Mouse (Mus musculus) megakaryocyte, embryonic 14.5 days (primary cell): ENCODE measurements at regions not wholly inside any gene's neighbourhood (a gene's known extent, or its start where the extent isn't known, plus 50 kb on each side); places are given as distances from the start of the nearest gene placed in this dataset.
A peak's percentile ranks its signal among the peaks of the same experiment; 100 is the strongest.

Experiments used
- H3K27me3 ChIP-seq: replicated peaks from 2 replicates; pipeline ENCODE3; 2012; ENCODE audit warnings: inconsistent platforms
- H3K36me3 ChIP-seq: replicated peaks from 2 replicates; pipeline ENCODE3; 2012; ENCODE audit warnings: low read length, inconsistent platforms, mixed read lengths
- H3K4me1 ChIP-seq: 2 replicates; pipeline ENCODE4 v1.6.1; 2012; ENCODE audit warnings: inconsistent platforms
- H3K4me3 ChIP-seq: replicated peaks from 2 replicates; pipeline ENCODE3; 2012; ENCODE audit warnings: moderate library complexity, mild to moderate bottlenecking, inconsistent platforms
- H3K9me3 ChIP-seq: 2 replicates; pipeline ENCODE4 v1.6.1; 2012; ENCODE audit warnings: inconsistent platforms
- FLI1 ChIP-seq: IDR thresholded peaks from 2 replicates; pipeline ENCODE4 v1.6.1; 2012; ENCODE audit warnings: low read length, inconsistent platforms, mixed read lengths
- GATA1 ChIP-seq: IDR thresholded peaks from 3 replicates; pipeline ENCODE4 v1.6.1; 2012; ENCODE audit warnings: mixed read lengths, low read length, inconsistent platforms, borderline replicate concordance

- H3K36me3 ChIP-seq = no peaks in the 10 kb centered on the region
- TF ChIP-seq FLI1 (no peak), GATA1 (no peak)
- no peaks in the 10 kb centered on the region for H3K27me3 ChIP-seq
- H3K9me3 ChIP-seq = peaks cover 55% of the 10 kb centered on the region
- H3K4me3 ChIP-seq = peak overlapping the region; percentile 16
- no peaks in the 10 kb centered on the region for H3K4me1 ChIP-seq
These were observed 97.7 kb upstream of the Kazn start for GRCm38 (mm10) chr4:142336943-142337342.

GRCm38 (mm10) chr4:142334084-142334483 is 94.9 kb upstream of the Kazn start:
- H3K36me3 ChIP-seq = no peaks in the 10 kb centered on the region
- TF ChIP-seq GATA1 = no peak
- no peak for TF ChIP-seq FLI1
- H3K4me1 ChIP-seq = no peaks in the 10 kb centered on the region
- H3K4me3 ChIP-seq = no peak overlapping the region
- peaks cover 76% of the 10 kb centered on the region for H3K9me3 ChIP-seq
- no peaks in the 10 kb centered on the region for H3K27me3 ChIP-seq

- TF ChIP-seq FLI1 (no peak), GATA1 (no peak)
- Histone ChIP-seq H3K4me3 (no peak overlapping the region), H3K36me3 (no peaks in the 10 kb centered on the region), H3K27me3 (no peaks in the 10 kb centered on the region), H3K9me3 (peaks cover 59% of the 10 kb centered on the region), H3K4me1 (no peaks in the 10 kb centered on the region)
These were observed 91.4 kb upstream of the Kazn start for GRCm38 (mm10) chr4:142330599-142330998.

- no peak for TF ChIP-seq FLI1
- TF ChIP-seq GATA1 = no peak
- Histone ChIP-seq H3K4me3 (no peak overlapping the region), H3K36me3 (no peaks in the 10 kb centered on the region), H3K4me1 (no peaks in the 10 kb centered on the region), H3K27me3 (no peaks in the 10 kb centered on the region), H3K9me3 (peaks cover 52% of the 10 kb centered on the region)
These were observed 90.4 kb upstream of the Kazn start for GRCm38 (mm10) chr4:142329600-142329999.

GRCm38 (mm10) chr4:142326511-142326910 is 87.3 kb upstream of the Kazn start:
- no peaks in the 10 kb centered on the region for H3K4me1 ChIP-seq
- no peaks in the 10 kb centered on the region for H3K27me3 ChIP-seq
- peaks cover 53% of the 10 kb centered on the region for H3K9me3 ChIP-seq
- TF ChIP-seq FLI1 (no peak), GATA1 (no peak)
- no peaks in the 10 kb centered on the region for H3K36me3 ChIP-seq
- no peak overlapping the region for H3K4me3 ChIP-seq

- H3K4me3 ChIP-seq = no peak overlapping the region
- TF ChIP-seq GATA1 (no peak), FLI1 (no peak)
- H3K4me1 ChIP-seq = no peaks in the 10 kb centered on the region
- H3K36me3 ChIP-seq = no peaks in the 10 kb centered on the region
- H3K27me3 ChIP-seq = no peaks in the 10 kb centered on the region
- peaks cover 30% of the 10 kb centered on the region for H3K9me3 ChIP-seq
These were observed 82.1 kb upstream of the Kazn start for GRCm38 (mm10) chr4:142321209-142321863.

GRCm38 (mm10) chr4:142310282-142310681 is 71.1 kb upstream of the Kazn start:
- no peaks in the 10 kb centered on the region; the same call in 1 of the 2 replicates for H3K4me1 ChIP-seq
- H3K27me3 ChIP-seq = no peaks in the 10 kb centered on the region
- no peaks in the 10 kb centered on the region for H3K36me3 ChIP-seq
- TF ChIP-seq FLI1 = no peak
- TF ChIP-seq GATA1 = no peak
- H3K9me3 ChIP-seq = peaks cover 11% of the 10 kb centered on the region
- no peak overlapping the region for H3K4me3 ChIP-seq

- TF ChIP-seq FLI1 (no peak), GATA1 (no peak)
- H3K4me1 ChIP-seq = no peaks in the 10 kb centered on the region; the same call in 1 of the 2 replicates
- H3K36me3 ChIP-seq = no peaks in the 10 kb centered on the region
- H3K4me3 ChIP-seq = no peak overlapping the region
- peaks cover 2% of the 10 kb centered on the region for H3K27me3 ChIP-seq
- peaks cover 11% of the 10 kb centered on the region for H3K9me3 ChIP-seq
These were observed 69.1 kb upstream of the Kazn start for GRCm38 (mm10) chr4:142308271-142308670.

- Histone ChIP-seq H3K4me3 (peak overlapping the region; percentile 1), H3K9me3 (peaks cover 11% of the 10 kb centered on the region), H3K4me1 (no peaks in the 10 kb centered on the region; the same call in 1 of the 2 replicates), H3K36me3 (no peaks in the 10 kb centered on the region), H3K27me3 (peaks cover 2% of the 10 kb centered on the region)
- no peak for TF ChIP-seq FLI1
- no peak for TF ChIP-seq GATA1
These were observed 68.1 kb upstream of the Kazn start for GRCm38 (mm10) chr4:142307321-142307720.

- Histone ChIP-seq H3K36me3 (no peaks in the 10 kb centered on the region), H3K4me3 (no peak overlapping the region), H3K27me3 (peaks cover 2% of the 10 kb centered on the region), H3K4me1 (peaks cover 3% of the 10 kb centered on the region; the same call in 1 of the 2 replicates), H3K9me3 (peaks cover 11% of the 10 kb centered on the region)
- TF ChIP-seq FLI1 (no peak), GATA1 (no peak)
These were observed 66.9 kb upstream of the Kazn start for GRCm38 (mm10) chr4:142306076-142306475.

GRCm38 (mm10) chr4:142303374-142304020 is 64.3 kb upstream of the Kazn start:
- Histone ChIP-seq H3K9me3 (peaks cover 9% of the 10 kb centered on the region), H3K4me3 (no peak overlapping the region), H3K4me1 (peaks cover 3% of the 10 kb centered on the region; the same call in 1 of the 2 replicates), H3K36me3 (no peaks in the 10 kb centered on the region), H3K27me3 (peaks cover 2% of the 10 kb centered on the region)
- TF ChIP-seq GATA1 (no peak), FLI1 (no peak)
